Mouse (Mus musculus) MEL (cell line): ENCODE results near the gene Gm20388. TPM values are rescaled to one million over a fixed set of nuclear protein-coding genes. Genes with fewer than 3 reads are reported as not detected.

Experiments used
- DNase-seq: peaks from one replicate; pipeline ENCODE4 v3.0.0; 2011; ENCODE audit warnings: low read depth, low spot score
- H3K27ac ChIP-seq: 2 replicates; pipeline ENCODE4 v1.5.1; 2012; ENCODE audit warnings: low read depth, mild to moderate bottlenecking, control low read depth, low read length, moderate library complexity; ENCODE audit not compliant: control insufficient read depth
- H3K27me3 ChIP-seq, 2 experiments: fragments of 150-350 bp in 1 of 2; sonication (generic) in 1 of 2; 2 replicates each; pipeline ENCODE4 v1.6.1; 2012; ENCODE audit warnings: low read length in 2 of 2, mild to moderate bottlenecking in 2 of 2, improper control_type of control experiment in 1 of 2, moderate library complexity in 1 of 2; ENCODE audit not compliant: insufficient read depth in 2 of 2, control insufficient read depth in 1 of 2
- H3K36me3 ChIP-seq, 2 experiments: 2 replicates each; pipeline ENCODE4 v1.6.1; 2012 to 2014; ENCODE audit warnings: low read length in 2 of 2, improper control_type of control experiment in 1 of 2, inconsistent platforms in 1 of 2, mild to moderate bottlenecking in 1 of 2; ENCODE audit not compliant: insufficient read depth in 2 of 2, control insufficient read depth in 1 of 2
- H3K4me1 ChIP-seq, 2 experiments: fragments of 150-350 bp in 1 of 2; sonication (generic) in 1 of 2; 2 replicates each; pipeline ENCODE4 v1.6.1; 2012; ENCODE audit warnings: low read length in 2 of 2, improper control_type of control experiment in 1 of 2, mild to moderate bottlenecking in 1 of 2; ENCODE audit not compliant: insufficient read depth in 2 of 2, control insufficient read depth in 1 of 2
- H3K4me3 ChIP-seq, 2 experiments: fragments of 150-350 bp in 1 of 2; sonication (generic) in 1 of 2; 2 replicates each; pipeline ENCODE4 v1.5.1; 2012; ENCODE audit warnings: low read depth in 2 of 2, low read length in 2 of 2, mild to moderate bottlenecking in 2 of 2, moderate library complexity in 2 of 2, control low read depth in 1 of 2, improper control_type of control experiment in 1 of 2; ENCODE audit not compliant: control insufficient read depth in 1 of 2, insufficient read depth in 1 of 2
- H3K79me2 ChIP-seq: 2 replicates; pipeline ENCODE4 v1.6.1; 2012; ENCODE audit warnings: mild to moderate bottlenecking, low read length, moderate library complexity; ENCODE audit not compliant: control insufficient read depth, poor library complexity, insufficient read depth
- H3K9ac ChIP-seq: 2 replicates; pipeline ENCODE4 v1.6.1; 2012; ENCODE audit warnings: low read depth, mild to moderate bottlenecking, control low read depth, low read length, moderate library complexity; ENCODE audit not compliant: control insufficient read depth, poor library complexity, severe bottlenecking
- H3K9me3 ChIP-seq: fragments of 150-350 bp; sonication (generic); replicated peaks from 2 replicates; pipeline ENCODE4 v1.6.1; 2012; ENCODE audit warnings: mild to moderate bottlenecking, low read length, improper control_type of control experiment, moderate library complexity; ENCODE audit not compliant: insufficient read depth
- CHD1 ChIP-seq: IDR thresholded peaks from 2 replicates; pipeline ENCODE4 v1.6.1; 2012; ENCODE audit warnings: low read depth, mild to moderate bottlenecking, inconsistent platforms, low read length, improper control_type of control experiment
- ELF1 ChIP-seq: IDR thresholded peaks from 2 replicates; pipeline ENCODE4 v1.6.1; 2014; ENCODE audit warnings: low read depth, mild to moderate bottlenecking, inconsistent platforms, low read length, improper control_type of control experiment, moderate library complexity
- ETS1 ChIP-seq: IDR thresholded peaks from 2 replicates; pipeline ENCODE4 v1.6.1; 2012; ENCODE audit warnings: low read depth, mild to moderate bottlenecking, inconsistent platforms, low read length, improper control_type of control experiment, moderate library complexity
- GATA1 ChIP-seq: IDR thresholded peaks from 2 replicates; pipeline ENCODE4 v1.6.1; 2011; ENCODE audit warnings: low read depth, low read length, improper control_type of control experiment
- JUND ChIP-seq: IDR thresholded peaks from 2 replicates; pipeline ENCODE4 v1.6.1; 2011; ENCODE audit warnings: low read depth, mild to moderate bottlenecking, improper control_type of control experiment, low read length
- KAT2A ChIP-seq: conservative IDR thresholded peaks from 2 replicates; pipeline ENCODE4 v1.6.1; 2012; ENCODE audit warnings: low read depth, low read length, improper control_type of control experiment, inconsistent platforms
- MAX ChIP-seq: IDR thresholded peaks from 2 replicates; pipeline ENCODE4 v1.6.1; 2011; ENCODE audit warnings: low read length, improper control_type of control experiment
- MAZ ChIP-seq: IDR thresholded peaks from 2 replicates; pipeline ENCODE4 v1.6.1; 2012; ENCODE audit warnings: low read depth, mild to moderate bottlenecking, inconsistent platforms, low read length, improper control_type of control experiment
- MXI1 ChIP-seq: IDR thresholded peaks from 2 replicates; pipeline ENCODE4 v1.6.1; 2011; ENCODE audit warnings: mild to moderate bottlenecking, low read depth, low read length, improper control_type of control experiment
- MYB ChIP-seq: IDR thresholded peaks from 2 replicates; pipeline ENCODE4 v1.6.1; 2011; ENCODE audit warnings: mild to moderate bottlenecking, low read depth, low read length, improper control_type of control experiment
- NELFE ChIP-seq: IDR thresholded peaks from 2 replicates; pipeline ENCODE4 v1.6.1; 2011; ENCODE audit warnings: low read depth, low read length, improper control_type of control experiment
- POLR2A ChIP-seq, 2 experiments: IDR thresholded peaks; 2 replicates each; pipeline ENCODE4 v1.6.1; 2011 to 2012; ENCODE audit warnings: low read length in 2 of 2, mild to moderate bottlenecking in 2 of 2, control low read depth in 1 of 2, improper control_type of control experiment in 1 of 2, low read depth in 1 of 2, moderate library complexity in 1 of 2; ENCODE audit not compliant: control insufficient read depth in 1 of 2, insufficient read depth in 1 of 2, poor library complexity in 1 of 2
- POLR2AphosphoS2 ChIP-seq: IDR thresholded peaks from 2 replicates; pipeline ENCODE4 v1.6.1; 2011; ENCODE audit warnings: low read length, improper control_type of control experiment
- POLR2AphosphoS5 ChIP-seq: IDR thresholded peaks from 2 replicates; pipeline ENCODE4 v1.6.1; 2012; ENCODE audit warnings: low read depth, borderline replicate concordance, mild to moderate bottlenecking, inconsistent platforms, low read length, moderate library complexity, mixed read lengths
- RAD21 ChIP-seq: IDR thresholded peaks from 2 replicates; pipeline ENCODE4 v1.6.1; 2011; ENCODE audit warnings: mild to moderate bottlenecking, low read depth, low read length, improper control_type of control experiment
- UBTF ChIP-seq: IDR thresholded peaks from 2 replicates; pipeline ENCODE4 v1.6.1; 2012; ENCODE audit warnings: low read depth, mild to moderate bottlenecking, inconsistent platforms, low read length, improper control_type of control experiment, moderate library complexity, borderline replicate concordance; ENCODE audit not compliant: insufficient read depth
- USF1 ChIP-seq: IDR thresholded peaks from 2 replicates; pipeline ENCODE4 v1.6.1; 2014; ENCODE audit warnings: low read depth, mild to moderate bottlenecking, inconsistent platforms, low read length, improper control_type of control experiment, moderate library complexity
- USF2 ChIP-seq, 2 experiments: IDR thresholded peaks; 2 replicates each; pipeline ENCODE4 v1.6.1; 2011 to 2012; ENCODE audit warnings: improper control_type of control experiment in 2 of 2, low read length in 2 of 2, borderline replicate concordance in 1 of 2, inconsistent platforms in 1 of 2, low read depth in 1 of 2, mild to moderate bottlenecking in 1 of 2; ENCODE audit not compliant: insufficient read depth in 1 of 2
- polyA plus RNA-seq, 2 experiments: library from polyadenylated mRNA; stranded (reverse) in 1 of 2; unstranded in 1 of 2; fragments of >175 nt in 1 of 2; fragments of >200 nt in 1 of 2; gene quantifications; 2 replicates each; pipeline versions ENCODE4 v1.2.1 to v1.2.4; 2012; ENCODE audit warnings: low replicate concordance in 2 of 2, low read depth in 1 of 2; ENCODE audit not compliant: insufficient read length in 2 of 2, insufficient read depth in 1 of 2, missing spikeins in 1 of 2
- total RNA-seq: library from RNA; depleted of rRNA; stranded (reverse); fragments of 300-350 nt; gene quantifications from 2 replicates; pipeline ENCODE4 v1.2.3, GENCODE M21; 2012

The Gm20388 gene
- total and polyA plus RNA-seq, 3 experiments, result 11.1 to 17.8 TPM; not detected in 1

GRCm38 (mm10) chr8:123747772-123748171 is 3837.1 kb downstream of the Gm20388 start:
- peaks cover 3 to 6% of the 10 kb centered on the region in 2 experiments; a peak in 3 of 4 replicates for H3K27me3 ChIP-seq
- H3K9ac ChIP-seq, result no peak overlapping the region
- no peaks in the 10 kb centered on the region for H3K79me2 ChIP-seq
- no peak overlapping the region for H3K27ac ChIP-seq
- H3K9me3 ChIP-seq, result no peaks in the 10 kb centered on the region
- H3K4me3 ChIP-seq, result no peak overlapping the region
- H3K4me1 ChIP-seq, result no peaks in the 10 kb centered on the region
- H3K36me3 ChIP-seq, result no peaks in the 10 kb centered on the region
- no peak for DNase-seq
- no peak for TF ChIP-seq USF1
- TF ChIP-seq POLR2AphosphoS2, result no peak

GRCm38 (mm10) chr8:123750171-123750693 is 3839.6 kb downstream of the Gm20388 start:
- H3K9ac ChIP-seq, result no peak overlapping the region
- no peaks in the 10 kb centered on the region for H3K79me2 ChIP-seq
- H3K27ac ChIP-seq, result no peak overlapping the region
- H3K4me3 ChIP-seq, result no peak overlapping the region
- DNase-seq, result peak; percentile 9
- peaks cover 3% of the 10 kb centered on the region in 2 experiments; a peak in 2 of 4 replicates for H3K27me3 ChIP-seq
- H3K36me3 ChIP-seq, result no peaks in the 10 kb centered on the region
- H3K9me3 ChIP-seq, result no peaks in the 10 kb centered on the region
- H3K4me1 ChIP-seq, result no peaks in the 10 kb centered on the region
- TF ChIP-seq UBTF, result no peak
- TF ChIP-seq POLR2AphosphoS5, result no peak
- no peak for TF ChIP-seq KAT2A
- TF ChIP-seq CHD1, result no peak
- no peak for TF ChIP-seq GATA1
- no peak for TF ChIP-seq MAZ
- no peak for TF ChIP-seq RAD21
- TF ChIP-seq NELFE, result no peak
- no peak for TF ChIP-seq MAX
- TF ChIP-seq JUND, result no peak
- no peak for TF ChIP-seq POLR2A (IDR thresholded peaks at IDR 0.05; ENCODE audit: control insufficient read depth in 1 of 2, insufficient read depth in 1 of 2, low read depth in 1 of 2, low read length in 2 of 2, poor library complexity in 1 of 2)
- TF ChIP-seq ETS1, result no peak
- TF ChIP-seq USF2 (IDR thresholded peaks at IDR 0.05; ENCODE audit: borderline replicate concordance in 1 of 2, insufficient read depth in 1 of 2, low read depth in 1 of 2, low read length in 2 of 2), result no peak
- no peak for TF ChIP-seq ELF1
- TF ChIP-seq MYB, result no peak
- no peak for TF ChIP-seq MXI1
